26 mouse cellular contexts compared by ENCODE assay signal in genomic region chr7:83450346-83450745, GRCm38 (mm10).
DNase-seq lines count a peak whose midpoint lies in the region; ATAC-seq lines count a peak whose summit lies in the region.
"Had no signal": no experiment of that assay in that cellular context is flagged by ENCODE, and none has a peak within 500 bp of the region (broad histone marks: within the 10 kb centered on the region; RNA-seq: fewer than 3 reads in every experiment).

No protein-coding gene starts in this region.

- DNase-seq in forebrain, embryonic 11.5 days (ENCODE audit: low spot score) = no peak
- DNase-seq in heart, embryonic 10.5 days (ENCODE audit: low spot score) = no peak
- DNase-seq in ovary, postnatal 36 days (ENCODE audit: low spot score) = peak; percentile 17
- no peak for DNase-seq in ovary, postnatal 10 days (ENCODE audit: low spot score)
- DNase-seq in limb, embryonic 10.5 days (ENCODE audit: low spot score) = no peak
- no peak for DNase-seq in hindbrain, embryonic 10.5 days (ENCODE audit: low spot score)
- DNase-seq: adrenal gland, postnatal 36 days; cerebellum, adult 11 months; cerebellum, adult 9-11 months; gastrocnemius, postnatal 36 days; kidney, adult 9 months; kidney, postnatal 14 days; liver, embryonic 13.5 days; lung, adult 2 months; lung, postnatal 14 days; right cerebral cortex, postnatal 14 days; thymus, adult 2 months; thymus, postnatal 4 days had no signal

- no peak overlapping the region for H3K4me2 ChIP-seq in forebrain, embryonic 13.5 days
- H3K4me2 ChIP-seq in forebrain, embryonic 11.5 days (ENCODE audit: low read depth, low read length, severe bottlenecking) = no peak overlapping the region
- no peak overlapping the region for H3K4me2 ChIP-seq in heart, embryonic 15.5 days
- H3K4me2 ChIP-seq: intestine, embryonic 15.5 days; liver, embryonic 13.5 days; midbrain, embryonic 12.5 days; neural tube, embryonic 12.5 days had no signal

- no peaks in the 10 kb centered on the region for H3K27me3 ChIP-seq in forebrain, embryonic 13.5 days
- no peaks in the 10 kb centered on the region for H3K27me3 ChIP-seq in forebrain, embryonic 11.5 days (ENCODE audit: control insufficient read depth, insufficient read depth, low read length)
- no peaks in the 10 kb centered on the region for H3K27me3 ChIP-seq in heart, embryonic 15.5 days
- no peaks in the 10 kb centered on the region for H3K27me3 ChIP-seq in heart, embryonic 10.5 days (ENCODE audit: insufficient read depth, poor library complexity, severe bottlenecking)
- H3K27me3 ChIP-seq in limb, embryonic 10.5 days (ENCODE audit: low read depth, poor library complexity, severe bottlenecking) = no peaks in the 10 kb centered on the region
- no peaks in the 10 kb centered on the region for H3K27me3 ChIP-seq in hindbrain, embryonic 10.5 days (ENCODE audit: insufficient read depth, poor library complexity, severe bottlenecking)
- H3K27me3 ChIP-seq: intestine, embryonic 15.5 days; liver, embryonic 13.5 days; midbrain, embryonic 12.5 days; neural tube, embryonic 12.5 days had no signal

- H3K9ac ChIP-seq in forebrain, embryonic 13.5 days = no peak overlapping the region
- H3K9ac ChIP-seq in forebrain, embryonic 11.5 days (ENCODE audit: low read length) = no peak overlapping the region
- no peak overlapping the region for H3K9ac ChIP-seq in heart, embryonic 15.5 days
- H3K9ac ChIP-seq: intestine, embryonic 15.5 days; liver, embryonic 13.5 days; midbrain, embryonic 12.5 days; neural tube, embryonic 12.5 days had no signal

- ATAC-seq in forebrain, embryonic 13.5 days = peak; percentile 59; the same call in 1 of the 2 replicates
- ATAC-seq in forebrain, embryonic 11.5 days (replicated peaks; ENCODE audit: low FRiP score) = no peak
- ATAC-seq in heart, embryonic 15.5 days (replicated peaks; ENCODE audit: insufficient number of reproducible peaks, insufficient read depth, low FRiP score, low read depth) = no peak
- ATAC-seq: hindbrain, embryonic 16.5 days; intestine, embryonic 15.5 days; Patski had no signal

- no peak overlapping the region for H3K4me3 ChIP-seq in forebrain, embryonic 13.5 days
- H3K4me3 ChIP-seq in forebrain, embryonic 11.5 days (ENCODE audit: low read depth, low read length) = no peak overlapping the region
- no peak overlapping the region for H3K4me3 ChIP-seq in heart, embryonic 15.5 days
- no peak overlapping the region for H3K4me3 ChIP-seq in heart, embryonic 10.5 days
- no peak overlapping the region for H3K4me3 ChIP-seq in limb, embryonic 10.5 days
- H3K4me3 ChIP-seq in hindbrain, embryonic 10.5 days = no peak overlapping the region
- H3K4me3 ChIP-seq: intestine, embryonic 15.5 days; liver, embryonic 13.5 days; midbrain, embryonic 12.5 days; neural tube, embryonic 12.5 days had no signal

- H3K9me3 ChIP-seq in forebrain, embryonic 13.5 days (replicated peaks) = no peaks in the 10 kb centered on the region
- H3K9me3 ChIP-seq in forebrain, embryonic 11.5 days (ENCODE audit: control insufficient read depth, low read length) = no peaks in the 10 kb centered on the region
- H3K9me3 ChIP-seq in heart, embryonic 15.5 days (replicated peaks) = no peaks in the 10 kb centered on the region
- H3K9me3 ChIP-seq in heart, embryonic 10.5 days = no peaks in the 10 kb centered on the region
- no peaks in the 10 kb centered on the region for H3K9me3 ChIP-seq in limb, embryonic 10.5 days (replicated peaks)
- no peaks in the 10 kb centered on the region for H3K9me3 ChIP-seq in hindbrain, embryonic 10.5 days
- H3K9me3 ChIP-seq: intestine, embryonic 15.5 days; liver, embryonic 13.5 days; midbrain, embryonic 12.5 days; neural tube, embryonic 12.5 days had no signal

- peaks cover 3% of the 10 kb centered on the region; the same call in 1 of the 2 replicates for H3K4me1 ChIP-seq in forebrain, embryonic 13.5 days
- H3K4me1 ChIP-seq in forebrain, embryonic 11.5 days (replicated peaks; ENCODE audit: control insufficient read depth, insufficient read depth, low read length) = no peaks in the 10 kb centered on the region
- peaks cover 16% of the 10 kb centered on the region for H3K4me1 ChIP-seq in heart, embryonic 15.5 days (replicated peaks)
- peaks cover 21% of the 10 kb centered on the region for H3K4me1 ChIP-seq in heart, embryonic 10.5 days
- H3K4me1 ChIP-seq in limb, embryonic 10.5 days = peaks cover 28% of the 10 kb centered on the region
- peaks cover 5% of the 10 kb centered on the region for H3K4me1 ChIP-seq in hindbrain, embryonic 10.5 days (replicated peaks)
- H3K4me1 ChIP-seq: liver, embryonic 13.5 days had no signal

- no peak overlapping the region for H3K27ac ChIP-seq in forebrain, embryonic 13.5 days
- no peak overlapping the region for H3K27ac ChIP-seq in forebrain, embryonic 11.5 days (ENCODE audit: low read depth, low read length)
- 0 out of 2 replicates have a peak overlapping the region, but pooled peaks have one; percentile 51 for H3K27ac ChIP-seq in heart, embryonic 15.5 days
- H3K27ac ChIP-seq in heart, embryonic 10.5 days = no peak overlapping the region
- H3K27ac ChIP-seq in limb, embryonic 10.5 days = peak overlapping the region; percentile 70
- no peak overlapping the region for H3K27ac ChIP-seq in hindbrain, embryonic 10.5 days
- H3K27ac ChIP-seq: intestine, embryonic 15.5 days; liver, embryonic 13.5 days; midbrain, embryonic 12.5 days; neural tube, embryonic 12.5 days; stomach, postnatal 0 days had no signal

- WGBS in forebrain, embryonic 13.5 days = 51% methylated on average over 3 of the region's 3 CpGs
- WGBS in forebrain, embryonic 11.5 days = 60% methylated on average over 3 of the region's 3 CpGs
- WGBS in heart, embryonic 15.5 days = 35% methylated on average over 3 of the region's 3 CpGs
- WGBS in heart, embryonic 10.5 days = 54% methylated on average over 3 of the region's 3 CpGs
- WGBS in limb, embryonic 10.5 days = 76% methylated on average over 3 of the region's 3 CpGs
- WGBS in hindbrain, embryonic 10.5 days = 74% methylated on average over 3 of the region's 3 CpGs

- H3K36me3 ChIP-seq in forebrain, embryonic 13.5 days (ENCODE audit: poor library complexity, severe bottlenecking) = no peaks in the 10 kb centered on the region
- no peaks in the 10 kb centered on the region for H3K36me3 ChIP-seq in forebrain, embryonic 11.5 days (ENCODE audit: control insufficient read depth, insufficient read depth, low read length)
- no peaks in the 10 kb centered on the region for H3K36me3 ChIP-seq in heart, embryonic 15.5 days
- no peaks in the 10 kb centered on the region for H3K36me3 ChIP-seq in heart, embryonic 10.5 days
- no peaks in the 10 kb centered on the region for H3K36me3 ChIP-seq in limb, embryonic 10.5 days
- H3K36me3 ChIP-seq in hindbrain, embryonic 10.5 days = no peaks in the 10 kb centered on the region
- H3K36me3 ChIP-seq: intestine, embryonic 15.5 days; liver, embryonic 13.5 days; midbrain, embryonic 12.5 days; neural tube, embryonic 12.5 days had no signal

Comparison
In these comparisons a context has a peak if more than half of its experiments do, and no peak if none do; other contexts are left out.
1. H3K27ac ChIP-seq: peak in heart, embryonic 15.5 days (single experiment) and limb, embryonic 10.5 days (single experiment); none in forebrain, embryonic 13.5 days (single experiment), forebrain, embryonic 11.5 days (single experiment), heart, embryonic 10.5 days (single experiment) and hindbrain, embryonic 10.5 days (single experiment).